Mouse (Mus musculus) liver, embryonic 13.5 days (tissue): Measurements from ENCODE around the gene Efcab10. TPM values are rescaled to one million over a fixed set of nuclear protein-coding genes. Genes with fewer than 3 reads are reported as not detected.

Experiments
- ATAC-seq: fragments of 200-750 bp; cut with Nextera tagmentation; 2 replicates; pipeline ENCODE4 v1.8.0; 2017; ENCODE audit warnings: low read depth, mild to moderate bottlenecking, moderate number of reproducible peaks, moderate library complexity
- DNase-seq: peaks from one replicate; pipeline ENCODE4 v3.0.0; 2022
- H3K27ac ChIP-seq: fragments of 300-500 bp; sonication (generic); 2 replicates; pipeline ENCODE4 v1.5.1; 2015; ENCODE audit warnings: moderate library complexity, mild to moderate bottlenecking, inconsistent platforms
- H3K27me3 ChIP-seq: fragments of 300-500 bp; sonication (generic); 2 replicates; pipeline ENCODE4 v1.6.1; 2015; ENCODE audit warnings: mild to moderate bottlenecking, inconsistent platforms
- H3K36me3 ChIP-seq: fragments of 300-500 bp; sonication (generic); 2 replicates; pipeline ENCODE4 v1.6.1; 2015; ENCODE audit warnings: mild to moderate bottlenecking, inconsistent platforms
- H3K4me1 ChIP-seq: fragments of 300-500 bp; sonication (generic); replicated peaks from 2 replicates; pipeline ENCODE4 v1.6.1; 2015; ENCODE audit warnings: inconsistent platforms
- H3K4me2 ChIP-seq: fragments of 300-500 bp; sonication (generic); 2 replicates; pipeline ENCODE4 v1.6.1; 2015; ENCODE audit warnings: inconsistent platforms, mild to moderate bottlenecking, moderate library complexity
- H3K4me3 ChIP-seq: fragments of 300-500 bp; sonication (generic); replicated peaks from 2 replicates; pipeline ENCODE4 v1.5.1; 2015; ENCODE audit warnings: mild to moderate bottlenecking, inconsistent platforms
- H3K9ac ChIP-seq: fragments of 300-500 bp; sonication (generic); 2 replicates; pipeline ENCODE4 v1.6.1; 2015; ENCODE audit warnings: mild to moderate bottlenecking, inconsistent platforms
- H3K9me3 ChIP-seq: fragments of 300-500 bp; sonication (generic); replicated peaks from 2 replicates; pipeline ENCODE4 v1.6.1; 2016; ENCODE audit warnings: inconsistent platforms
- WGBS: fragments of 180-500 bp; shearing (Covaris S2); methylation state at CpG from one replicate; pipeline ENCODE4 v1.1.7; 2015; ENCODE audit not compliant: insufficient replicate concordance; 5-methylcytosine and 5-hydroxymethylcytosine counted together
- polyA plus RNA-seq: library from polyadenylated mRNA; unstranded; fragments of >200 nt; fragmentation: Nextera tagmentation; extraction: Ambion mirVana; gene quantifications from 2 replicates; pipeline ENCODE4 v1.2.1, GENCODE M21; 2015

The Efcab10 gene
- polyA plus RNA-seq, 1 experiment from 2014 or later, result not detected

DNA sequence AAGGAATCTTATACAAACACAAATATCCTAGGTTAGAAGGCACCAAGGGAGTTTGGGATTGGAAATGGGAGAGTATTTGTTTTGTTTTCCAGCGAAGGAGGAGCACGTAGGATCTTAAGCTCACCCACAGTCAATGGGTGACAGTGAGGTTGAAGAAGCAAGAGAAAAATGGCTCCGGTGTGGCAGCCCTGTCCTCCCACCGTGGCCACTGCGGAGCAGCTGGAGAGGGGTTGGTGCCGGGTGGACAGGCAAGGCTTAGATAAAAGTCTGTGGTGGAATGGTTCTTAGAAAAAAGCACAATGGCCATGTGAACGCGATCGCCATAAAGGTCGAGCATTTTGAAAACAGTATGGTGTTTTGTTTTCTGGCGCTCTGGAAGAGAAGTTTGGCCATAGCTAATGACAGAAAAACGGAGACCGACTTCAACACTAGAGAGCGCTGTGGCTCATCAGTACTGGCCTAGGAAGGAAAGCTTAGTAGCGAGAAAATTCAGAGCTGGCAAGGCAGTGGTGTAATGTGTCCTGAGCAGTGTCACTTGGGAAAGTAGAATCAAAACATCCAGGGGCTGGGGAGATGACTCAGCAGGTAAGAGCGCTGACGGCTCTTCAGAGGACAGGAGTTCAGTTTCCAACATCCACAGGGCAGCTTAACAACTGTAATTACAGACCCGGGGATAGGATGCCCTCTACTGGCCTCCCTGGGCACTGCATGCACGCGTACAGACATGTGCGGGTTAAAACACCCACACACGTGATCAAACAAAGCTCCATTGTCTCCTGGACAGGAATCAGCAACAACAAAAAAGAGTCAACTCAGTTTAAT is 14.8 kb upstream of the Efcab10 start:
- DNase-seq, result peak; percentile 78
- peak; percentile 87 for ATAC-seq
- peak overlapping the region; percentile 41 for H3K4me3 ChIP-seq
- peak overlapping the region; percentile 40; the same call in 1 of the 2 replicates for H3K9ac ChIP-seq
- H3K9me3 ChIP-seq, result no peaks in the 10 kb centered on the region
- no peaks in the 10 kb centered on the region for H3K27me3 ChIP-seq
- H3K4me2 ChIP-seq, result peak overlapping the region; percentile 61
- 16% methylated on average over 22 of the region's 22 CpGs for WGBS
- 0 out of 2 replicates have a peak overlapping the region, but pooled peaks have one; percentile 9 for H3K27ac ChIP-seq
- peaks cover 6% of the 10 kb centered on the region for H3K4me1 ChIP-seq
- no peaks in the 10 kb centered on the region for H3K36me3 ChIP-seq

DNA sequence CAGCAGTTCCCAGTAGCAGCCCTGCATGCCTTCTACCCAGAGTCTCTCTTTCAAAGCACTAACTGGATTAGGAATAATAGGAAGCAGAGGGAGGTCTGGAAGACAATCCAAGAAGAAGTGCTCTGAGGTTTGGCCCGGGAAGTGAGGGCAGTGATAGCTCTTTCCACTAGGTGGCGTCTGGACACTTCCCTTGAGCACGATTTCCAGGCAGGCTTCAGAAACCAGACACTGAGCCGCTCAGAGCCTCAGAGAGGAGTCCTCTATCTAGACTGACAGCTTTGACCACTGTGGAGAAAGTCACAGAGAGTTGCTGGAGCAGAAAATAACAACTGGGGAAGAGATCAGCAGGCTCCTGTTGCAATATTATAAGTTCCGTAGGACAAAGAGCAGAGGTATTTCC is 5.8 kb upstream of the Efcab10 start:
- DNase-seq (peak; percentile 35), ATAC-seq (peak; percentile 45; the same call in 1 of the 2 replicates)
- no peaks in the 10 kb centered on the region for H3K36me3 ChIP-seq

DNA sequence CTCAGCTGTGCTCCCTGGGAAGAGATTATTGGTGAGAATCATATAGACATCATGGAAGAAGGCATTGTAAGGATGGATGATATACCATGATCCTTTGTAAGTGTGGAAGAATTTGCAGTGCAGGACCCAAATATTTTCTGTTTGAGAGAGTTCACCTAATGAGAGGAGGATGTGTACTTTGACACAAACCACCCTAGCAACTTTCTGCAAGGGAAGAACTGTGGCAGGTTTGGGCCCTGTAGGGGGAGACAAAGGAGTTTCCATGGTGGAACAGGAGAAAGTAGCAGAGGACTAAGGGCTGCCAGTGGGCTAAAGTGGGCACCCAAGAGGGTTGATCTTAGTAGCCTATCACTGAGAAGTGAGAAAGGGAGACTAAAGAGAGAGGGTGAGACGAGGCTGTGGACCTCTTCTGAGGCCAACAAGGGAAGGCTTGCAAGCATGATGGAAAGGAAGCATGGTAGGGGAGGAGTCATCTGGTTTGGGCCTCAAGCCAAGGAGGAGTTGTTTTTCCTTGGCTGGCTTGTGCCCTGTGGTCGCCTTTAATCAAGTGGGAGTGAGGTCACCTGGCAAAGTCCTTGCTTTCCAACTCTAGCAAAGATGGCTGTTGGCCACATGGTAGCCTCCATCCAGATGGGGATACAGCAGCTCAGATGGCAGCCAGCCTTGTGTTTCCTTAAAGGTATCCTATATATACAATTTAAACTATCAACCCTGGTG is 3.7 kb upstream of the Efcab10 start:
- no peaks in the 10 kb centered on the region for H3K9me3 ChIP-seq
- no peak overlapping the region for H3K9ac ChIP-seq
- no peak overlapping the region for H3K4me3 ChIP-seq
- DNase-seq, result no peak
- peaks cover 16% of the 10 kb centered on the region for H3K4me1 ChIP-seq
- ATAC-seq, result no peak
- no peaks in the 10 kb centered on the region for H3K27me3 ChIP-seq
- H3K27ac ChIP-seq, result no peak overlapping the region
- 52% methylated on average over 2 of the region's 2 CpGs for WGBS
- no peak overlapping the region for H3K4me2 ChIP-seq
- H3K36me3 ChIP-seq, result no peaks in the 10 kb centered on the region

More for the DNA sequence above, 5.8 kb upstream of the Efcab10 start:
- Histone ChIP-seq H3K4me3 (no peak overlapping the region), H3K4me1 (peaks cover 3% of the 10 kb centered on the region; the same call in 1 of the 2 replicates), H3K27ac (no peak overlapping the region), H3K9me3 (no peaks in the 10 kb centered on the region), H3K9ac (no peak overlapping the region), H3K4me2 (no peak overlapping the region), H3K27me3 (no peaks in the 10 kb centered on the region)
- 14% methylated on average over 5 of the region's 5 CpGs for WGBS

GRCm38 (mm10) chr12:33403265-33403693 is 8.6 kb downstream of the Efcab10 start:
- peak overlapping the region; percentile 35 for H3K4me2 ChIP-seq
- DNase-seq (no peak), ATAC-seq (peak; percentile 65)
- no peaks in the 10 kb centered on the region for H3K36me3 ChIP-seq
- no peak overlapping the region for H3K27ac ChIP-seq
- no peaks in the 10 kb centered on the region for H3K27me3 ChIP-seq
- H3K9me3 ChIP-seq, result no peaks in the 10 kb centered on the region
- H3K9ac ChIP-seq, result no peak overlapping the region
- H3K4me1 ChIP-seq, result peaks cover 3% of the 10 kb centered on the region; the same call in 1 of the 2 replicates
- WGBS, result 14% methylated on average over 7 of the region's 7 CpGs
- H3K4me3 ChIP-seq, result no peak overlapping the region

- peaks cover 3% of the 10 kb centered on the region; the same call in 1 of the 2 replicates for H3K4me1 ChIP-seq
- DNase-seq (no peak), ATAC-seq (no peak)
- H3K9me3 ChIP-seq, result no peaks in the 10 kb centered on the region
- no peak overlapping the region for H3K9ac ChIP-seq
- no peak overlapping the region for H3K4me2 ChIP-seq
- H3K36me3 ChIP-seq, result no peaks in the 10 kb centered on the region
- no peak overlapping the region for H3K4me3 ChIP-seq
- H3K27ac ChIP-seq, result no peak overlapping the region
- no peaks in the 10 kb centered on the region for H3K27me3 ChIP-seq
- 66% methylated on average over 5 of the region's 5 CpGs for WGBS
These were observed 10.3 kb downstream of the Efcab10 start for GRCm38 (mm10) chr12:33404996-33405395.

DNA sequence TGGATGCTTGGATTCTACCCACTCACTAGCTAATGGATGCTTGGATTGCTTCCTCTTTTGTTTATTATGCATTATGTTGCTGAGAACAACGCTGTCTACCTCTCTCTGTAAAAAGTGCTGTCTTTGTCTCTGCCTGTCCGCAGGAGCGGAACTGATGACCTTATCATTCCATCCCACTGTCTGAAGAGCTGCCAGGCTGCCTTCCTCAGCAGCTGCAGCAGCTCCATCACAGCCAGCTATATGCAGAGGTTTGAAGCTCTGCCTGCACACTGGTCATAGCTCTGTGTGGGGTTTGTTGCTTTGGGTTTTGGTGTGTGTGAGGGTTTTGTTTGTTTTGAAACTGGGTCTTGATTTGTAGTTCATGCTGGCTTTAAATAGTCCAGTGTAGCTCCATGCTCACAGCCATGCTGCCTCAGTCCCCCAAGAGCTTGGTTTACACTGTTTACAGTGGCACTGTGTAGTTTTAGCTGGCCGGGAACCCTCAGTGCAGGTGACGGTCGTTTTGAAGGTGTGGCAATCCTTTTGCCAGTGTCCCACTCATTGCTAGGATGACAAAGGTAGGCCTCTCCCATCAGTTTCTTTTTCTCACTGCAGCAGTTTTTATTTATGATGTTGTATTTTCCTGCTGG is 10.9 kb downstream of the Efcab10 start:
- ATAC-seq (no peak), DNase-seq (no peak)
- WGBS, result 32% methylated on average over 6 of the region's 6 CpGs
- Histone ChIP-seq H3K27ac (no peak overlapping the region), H3K9me3 (no peaks in the 10 kb centered on the region), H3K4me2 (no peak overlapping the region), H3K4me3 (no peak overlapping the region), H3K27me3 (no peaks in the 10 kb centered on the region), H3K9ac (no peak overlapping the region), H3K4me1 (peaks cover 3% of the 10 kb centered on the region; the same call in 1 of the 2 replicates), H3K36me3 (no peaks in the 10 kb centered on the region)

- DNase-seq (no peak), ATAC-seq (no peak)
- WGBS, result 27% methylated on average over 6 of the region's 6 CpGs
- no peaks in the 10 kb centered on the region for H3K27me3 ChIP-seq
- H3K4me3 ChIP-seq, result no peak overlapping the region
- H3K4me1 ChIP-seq, result no peaks in the 10 kb centered on the region
- no peak overlapping the region for H3K9ac ChIP-seq
- no peaks in the 10 kb centered on the region for H3K9me3 ChIP-seq
- H3K27ac ChIP-seq, result no peak overlapping the region
- H3K36me3 ChIP-seq, result no peaks in the 10 kb centered on the region
- H3K4me2 ChIP-seq, result no peak overlapping the region
These were observed 17.0 kb downstream of the Efcab10 start for GRCm38 (mm10) chr12:33411580-33412151.

GRCm38 (mm10) chr12:33424329-33424728 is 29.7 kb downstream of the Efcab10 start:
- Histone ChIP-seq H3K4me3 (no peak overlapping the region), H3K9me3 (no peaks in the 10 kb centered on the region), H3K4me1 (no peaks in the 10 kb centered on the region; the same call in 1 of the 2 replicates), H3K9ac (no peak overlapping the region), H3K36me3 (no peaks in the 10 kb centered on the region), H3K27me3 (peaks cover 6% of the 10 kb centered on the region; the same call in 1 of the 2 replicates), H3K27ac (no peak overlapping the region), H3K4me2 (no peak overlapping the region)
- ATAC-seq (no peak), DNase-seq (no peak)
- 21% methylated on average over 3 of the region's 3 CpGs for WGBS

DNA sequence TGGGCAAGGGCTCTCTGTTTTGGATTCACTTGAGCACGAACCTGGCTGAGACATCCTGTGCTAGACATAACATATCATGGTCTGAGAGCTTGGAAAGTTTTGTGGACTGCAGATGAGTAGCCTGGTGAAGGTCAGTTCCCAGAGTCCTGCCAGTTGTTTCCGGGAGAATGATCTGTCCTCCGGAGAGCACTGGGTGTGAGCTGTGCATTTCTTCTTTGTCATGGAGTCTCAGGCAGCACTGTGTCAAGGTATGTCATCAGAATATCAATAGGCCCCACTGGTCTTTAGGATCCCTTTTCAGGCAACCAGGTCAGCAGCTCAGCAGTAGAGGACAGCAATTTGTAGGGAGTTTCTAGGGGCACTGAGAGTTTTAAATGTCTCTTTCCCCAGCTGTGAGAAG is 32.6 kb downstream of the Efcab10 start:
- ATAC-seq (no peak), DNase-seq (no peak)
- H3K27ac ChIP-seq, result no peak overlapping the region
- no peak overlapping the region for H3K4me2 ChIP-seq
- H3K36me3 ChIP-seq, result no peaks in the 10 kb centered on the region
- H3K9ac ChIP-seq, result no peak overlapping the region
- peaks cover 6% of the 10 kb centered on the region; the same call in 1 of the 2 replicates for H3K27me3 ChIP-seq
- H3K4me1 ChIP-seq, result peaks cover 8% of the 10 kb centered on the region
- H3K4me3 ChIP-seq, result no peak overlapping the region
- WGBS, result 31% methylated on average over 3 of the region's 3 CpGs
- no peaks in the 10 kb centered on the region for H3K9me3 ChIP-seq

GRCm38 (mm10) chr12:33427726-33428125 is 33.1 kb downstream of the Efcab10 start:
- ATAC-seq, result no peak
- DNase-seq, result no peak
- Histone ChIP-seq H3K4me3 (no peak overlapping the region), H3K9me3 (no peaks in the 10 kb centered on the region), H3K4me1 (peaks cover 9% of the 10 kb centered on the region), H3K27me3 (peaks cover 6% of the 10 kb centered on the region; the same call in 1 of the 2 replicates), H3K4me2 (no peak overlapping the region), H3K9ac (no peak overlapping the region), H3K36me3 (no peaks in the 10 kb centered on the region), H3K27ac (no peak overlapping the region)
- WGBS, result 70% methylated on average over 2 of the region's 2 CpGs
